Mouse (Mus musculus) heart, adult 2 months (tissue): ENCODE measurements at regions not wholly inside any gene's neighbourhood (a gene's known extent, or its start where the extent isn't known, plus 50 kb on each side); places are given as distances from the start of the nearest gene placed in this dataset.

Experiments used
- CTCF ChIP-seq: fragments of 200-600 bp; IDR thresholded peaks from 2 replicates; pipeline ENCODE4 v1.8.1; 2022; ENCODE audit warnings: antibody characterized with exemption, mild to moderate bottlenecking, moderate library complexity
- EP300 ChIP-seq: fragments of 200-500 bp; IDR thresholded peaks from 2 replicates; pipeline ENCODE4 v1.6.1; 2011; ENCODE audit warnings: low read depth, low read length, control low read depth; ENCODE audit not compliant: insufficient read depth
- POLR2A ChIP-seq: fragments of 200-500 bp; IDR thresholded peaks from 2 replicates; pipeline ENCODE4 v1.6.1; 2011; ENCODE audit warnings: mild to moderate bottlenecking, low read depth, low read length, control low read depth; ENCODE audit not compliant: insufficient read depth

DNA sequence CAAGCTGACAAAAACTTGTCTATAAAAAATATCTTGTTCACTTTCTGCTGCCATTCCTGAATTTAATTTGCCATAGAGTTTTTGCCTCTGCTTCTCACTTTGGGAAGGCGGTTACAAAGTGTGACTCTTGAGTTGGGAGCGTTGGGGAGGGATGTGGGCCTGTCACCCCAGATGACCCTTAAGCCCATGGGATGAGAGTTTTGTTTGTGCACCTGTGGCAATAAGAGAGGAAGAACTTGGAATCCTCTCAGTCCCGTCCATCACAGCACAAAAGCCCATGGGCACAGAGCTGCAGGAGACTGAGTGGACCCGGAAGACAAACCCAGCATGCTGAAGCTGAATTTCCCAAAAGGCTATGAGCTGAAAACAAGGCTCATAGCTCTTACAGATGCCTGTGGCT, 127.7 kb upstream of the Pik3r1 start:
- no peak for TF ChIP-seq POLR2A
- no peak for TF ChIP-seq CTCF
- no peak for TF ChIP-seq EP300
